Mouse (Mus musculus) bone marrow macrophage, adult 2 months (primary cell): ENCODE data around the gene P3h2.

Experiments used
- CTCF ChIP-seq: IDR thresholded peaks from 2 replicates; pipeline ENCODE4 v1.5.1; 2012; ENCODE audit warnings: low read depth, mild to moderate bottlenecking, low read length, moderate library complexity
- POLR2A ChIP-seq: IDR thresholded peaks from 2 replicates; pipeline ENCODE4 v1.6.1; 2012; ENCODE audit warnings: mild to moderate bottlenecking, low read depth, low read length, borderline replicate concordance

GRCm38 (mm10) chr16:26049393-26050087 is 56.0 kb downstream of the P3h2 start:
- TF ChIP-seq CTCF (no peak), POLR2A (no peak)
